Mouse (Mus musculus) heart, embryonic 10.5 days (tissue): ENCODE results near the gene Specc1. TPM values are rescaled to one million over a fixed set of nuclear protein-coding genes. Genes with fewer than 3 reads are reported as not detected.

Experiments used
- DNase-seq: peaks from one replicate; pipeline ENCODE4 v3.0.0-alpha.2; 2017; ENCODE audit warnings: low spot score
- H3K27ac ChIP-seq: fragments of 300-500 bp; sonication (generic); 2 replicates; pipeline ENCODE4 v1.5.1; 2016; ENCODE audit warnings: mild to moderate bottlenecking
- H3K27me3 ChIP-seq: fragments of 300-500 bp; sonication (generic); 2 replicates; pipeline ENCODE4 v1.6.1; 2016; ENCODE audit warnings: mild to moderate bottlenecking; ENCODE audit not compliant: poor library complexity, insufficient read depth, severe bottlenecking
- H3K36me3 ChIP-seq: fragments of 300-500 bp; sonication (generic); 2 replicates; pipeline ENCODE4 v1.6.1; 2016; ENCODE audit warnings: mild to moderate bottlenecking, moderate library complexity
- H3K4me1 ChIP-seq: fragments of 300-500 bp; sonication (generic); 2 replicates; pipeline ENCODE4 v1.6.1; 2016; ENCODE audit warnings: mild to moderate bottlenecking
- H3K4me3 ChIP-seq: fragments of 300-500 bp; sonication (generic); 2 replicates; pipeline ENCODE4 v1.5.1; 2016; ENCODE audit warnings: mild to moderate bottlenecking, moderate library complexity
- H3K9me3 ChIP-seq: fragments of 300-500 bp; sonication (generic); 2 replicates; pipeline ENCODE4 v1.6.1; 2016; ENCODE audit warnings: mild to moderate bottlenecking, moderate library complexity
- WGBS: fragments of 180-500 bp; shearing (Covaris S2); methylation state at CpG from one replicate; pipeline ENCODE4 v1.1.7; 2016; 5-methylcytosine and 5-hydroxymethylcytosine counted together
- polyA plus RNA-seq: library from polyadenylated mRNA; unstranded; fragments of >200 nt; fragmentation: Nextera tagmentation; extraction: Ambion mirVana; gene quantifications from 2 replicates; pipeline ENCODE4 v1.2.1, GENCODE M21; 2016

Gene Specc1
- polyA plus RNA-seq, 1 experiment from 2014 or later: 9.2 TPM

GRCm38 (mm10) chr11:62103380-62103911 lies 146.9 kb downstream of the Specc1 start:
- no peak overlapping the region for H3K4me3 ChIP-seq
- H3K27me3 ChIP-seq: no peaks in the 10 kb centered on the region
- peaks cover 11% of the 10 kb centered on the region for H3K4me1 ChIP-seq
- H3K36me3 ChIP-seq: no peaks in the 10 kb centered on the region
- H3K9me3 ChIP-seq: no peaks in the 10 kb centered on the region
- H3K27ac ChIP-seq: no peak overlapping the region
- WGBS: 23% methylated on average over 3 of the region's 3 CpGs
- DNase-seq: no peak

GRCm38 (mm10) chr11:62106401-62106871 lies 149.9 kb downstream of the Specc1 start:
- 61% methylated on average over 1 of the region's 1 CpGs for WGBS
- Histone ChIP-seq H3K27me3 (no peaks in the 10 kb centered on the region), H3K4me3 (no peak overlapping the region), H3K27ac (no peak overlapping the region), H3K4me1 (peaks cover 11% of the 10 kb centered on the region), H3K36me3 (no peaks in the 10 kb centered on the region), H3K9me3 (no peaks in the 10 kb centered on the region)
- DNase-seq: no peak

- Histone ChIP-seq H3K4me3 (no peak overlapping the region), H3K27ac (no peak overlapping the region), H3K4me1 (peaks cover 11% of the 10 kb centered on the region), H3K9me3 (no peaks in the 10 kb centered on the region), H3K36me3 (no peaks in the 10 kb centered on the region), H3K27me3 (no peaks in the 10 kb centered on the region)
- WGBS: 73% methylated on average over 2 of the region's 2 CpGs
- DNase-seq: no peak
Measured at GRCm38 (mm10) chr11:62107272-62107836, 150.8 kb downstream of the Specc1 start.

GRCm38 (mm10) chr11:62118561-62118960 lies 162.0 kb downstream of the Specc1 start:
- H3K4me3 ChIP-seq: no peak overlapping the region
- DNase-seq: no peak
- H3K27me3 ChIP-seq: no peaks in the 10 kb centered on the region
- H3K4me1 ChIP-seq: 0 out of 2 replicates have a peak, but pooled peaks cover 7% of the 10 kb centered on the region
- no peaks in the 10 kb centered on the region for H3K9me3 ChIP-seq
- peaks cover 15% of the 10 kb centered on the region; the same call in 1 of the 2 replicates for H3K36me3 ChIP-seq
- WGBS: 72% methylated on average over 9 of the region's 9 CpGs
- H3K27ac ChIP-seq: no peak overlapping the region

- H3K27me3 ChIP-seq: no peaks in the 10 kb centered on the region
- peaks cover 15% of the 10 kb centered on the region; the same call in 1 of the 2 replicates for H3K36me3 ChIP-seq
- H3K27ac ChIP-seq: no peak overlapping the region
- WGBS: 70% methylated on average over 3 of the region's 3 CpGs
- H3K4me3 ChIP-seq: no peak overlapping the region
- DNase-seq: no peak
- no peaks in the 10 kb centered on the region for H3K9me3 ChIP-seq
- 0 out of 2 replicates have a peak, but pooled peaks cover 7% of the 10 kb centered on the region for H3K4me1 ChIP-seq
Measured at GRCm38 (mm10) chr11:62119871-62120270, 163.3 kb downstream of the Specc1 start.

- no peak for DNase-seq
- no peaks in the 10 kb centered on the region for H3K27me3 ChIP-seq
- no peak overlapping the region for H3K4me3 ChIP-seq
- WGBS: 64% methylated on average over 5 of the region's 5 CpGs
- H3K36me3 ChIP-seq: peaks cover 15% of the 10 kb centered on the region; the same call in 1 of the 2 replicates
- 0 out of 2 replicates have a peak, but pooled peaks cover 7% of the 10 kb centered on the region for H3K4me1 ChIP-seq
- no peak overlapping the region for H3K27ac ChIP-seq
- no peaks in the 10 kb centered on the region for H3K9me3 ChIP-seq
Measured at GRCm38 (mm10) chr11:62121365-62121764, 164.8 kb downstream of the Specc1 start.

- Histone ChIP-seq H3K4me3 (no peak overlapping the region), H3K36me3 (no peaks in the 10 kb centered on the region; the same call in 1 of the 2 replicates), H3K9me3 (no peaks in the 10 kb centered on the region), H3K4me1 (peaks cover 8% of the 10 kb centered on the region), H3K27ac (no peak overlapping the region), H3K27me3 (no peaks in the 10 kb centered on the region)
- WGBS: 40% methylated on average over 3 of the region's 3 CpGs
- peak; percentile 89 for DNase-seq
Measured at GRCm38 (mm10) chr11:62127692-62128091, 171.1 kb downstream of the Specc1 start.

GRCm38 (mm10) chr11:62128197-62128596 lies 171.6 kb downstream of the Specc1 start:
- no peak overlapping the region for H3K27ac ChIP-seq
- H3K9me3 ChIP-seq: no peaks in the 10 kb centered on the region
- no peak overlapping the region for H3K4me3 ChIP-seq
- no peaks in the 10 kb centered on the region for H3K27me3 ChIP-seq
- 79% methylated on average over 8 of the region's 8 CpGs for WGBS
- no peaks in the 10 kb centered on the region; the same call in 1 of the 2 replicates for H3K36me3 ChIP-seq
- H3K4me1 ChIP-seq: peaks cover 8% of the 10 kb centered on the region
- no peak for DNase-seq

- DNase-seq: no peak
- no peaks in the 10 kb centered on the region; the same call in 1 of the 2 replicates for H3K36me3 ChIP-seq
Measured at GRCm38 (mm10) chr11:62130191-62130590, 173.6 kb downstream of the Specc1 start.

GRCm38 (mm10) chr11:62130685-62131295 lies 174.2 kb downstream of the Specc1 start:
- Histone ChIP-seq H3K36me3 (no peaks in the 10 kb centered on the region; the same call in 1 of the 2 replicates), H3K27me3 (no peaks in the 10 kb centered on the region), H3K27ac (no peak overlapping the region), H3K4me3 (no peak overlapping the region), H3K4me1 (peaks cover 8% of the 10 kb centered on the region), H3K9me3 (no peaks in the 10 kb centered on the region)
- 55% methylated on average over 2 of the region's 2 CpGs for WGBS
- DNase-seq: no peak

More at GRCm38 (mm10) chr11:62130191-62130590, 173.6 kb downstream of the Specc1 start:
- Histone ChIP-seq H3K9me3 (no peaks in the 10 kb centered on the region), H3K27me3 (no peaks in the 10 kb centered on the region), H3K4me3 (no peak overlapping the region), H3K4me1 (peaks cover 8% of the 10 kb centered on the region), H3K27ac (no peak overlapping the region)
- 57% methylated on average over 3 of the region's 3 CpGs for WGBS

GRCm38 (mm10) chr11:62131601-62132000 lies 175.0 kb downstream of the Specc1 start:
- H3K27ac ChIP-seq: no peak overlapping the region
- no peaks in the 10 kb centered on the region for H3K27me3 ChIP-seq
- no peak overlapping the region for H3K4me3 ChIP-seq
- no peaks in the 10 kb centered on the region for H3K9me3 ChIP-seq
- WGBS: 87% methylated on average over 4 of the region's 4 CpGs
- DNase-seq: no peak
- H3K4me1 ChIP-seq: peaks cover 8% of the 10 kb centered on the region
- no peaks in the 10 kb centered on the region; the same call in 1 of the 2 replicates for H3K36me3 ChIP-seq

- WGBS: 96% methylated on average over 2 of the region's 2 CpGs
- H3K4me3 ChIP-seq: no peak overlapping the region
- no peaks in the 10 kb centered on the region; the same call in 1 of the 2 replicates for H3K36me3 ChIP-seq
- no peaks in the 10 kb centered on the region for H3K9me3 ChIP-seq
- DNase-seq: no peak
- peaks cover 8% of the 10 kb centered on the region for H3K4me1 ChIP-seq
- H3K27me3 ChIP-seq: no peaks in the 10 kb centered on the region
- no peak overlapping the region for H3K27ac ChIP-seq
Measured at GRCm38 (mm10) chr11:62134191-62134590, 177.6 kb downstream of the Specc1 start.
